Mouse (Mus musculus) retina, postnatal 1 day (tissue): Measurements from ENCODE around the gene Mettl27.
"Not testable (repeated sequence)": the region's sequence is repeated elsewhere in the genome, so short reads cannot be mapped to it uniquely, and the experiment has no call there.

Experiments used
- DNase-seq: peaks from one replicate; pipeline ENCODE4 v3.0.0-alpha.2; 2012

Mettl27 gene

DNA sequence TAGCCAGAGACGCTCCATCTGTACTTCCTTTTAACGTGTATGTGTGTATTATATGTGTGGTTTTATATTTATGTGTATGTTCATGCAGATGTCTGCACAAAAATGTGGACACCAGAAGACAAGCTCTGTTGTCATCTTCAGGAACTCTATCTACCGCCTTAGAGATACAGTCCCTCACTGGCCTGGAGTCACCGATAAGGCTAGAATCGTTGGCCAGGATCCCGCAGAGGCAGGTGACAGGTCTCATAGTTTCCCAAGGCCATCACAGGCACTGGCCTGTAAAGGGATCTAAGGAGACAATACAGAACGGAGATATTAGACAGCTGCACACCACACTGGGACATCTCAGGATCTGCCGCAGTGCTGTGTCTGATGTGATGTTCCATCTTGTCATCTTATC is 11.1 kb upstream of the Mettl27 start:
- DNase-seq, result no peak

DNA sequence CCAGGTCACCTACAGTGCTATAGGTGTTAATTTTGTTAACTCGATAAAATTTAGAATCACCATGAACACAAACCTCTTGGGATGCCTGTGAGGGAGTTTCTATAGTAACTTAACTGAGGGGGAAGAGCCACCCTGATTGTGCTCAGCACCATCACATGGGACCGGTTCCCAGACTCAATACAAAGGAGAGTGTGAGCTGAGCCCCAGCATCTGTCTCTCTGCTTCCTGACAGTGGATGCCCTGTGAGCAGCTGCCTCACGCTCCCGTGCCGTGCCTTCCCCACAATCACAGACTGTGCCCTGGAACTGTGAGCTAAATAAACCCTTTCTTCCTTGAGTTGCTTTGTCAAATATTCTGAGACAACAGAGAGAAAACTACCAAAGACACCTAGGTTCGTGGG is 9.0 kb upstream of the Mettl27 start:
- no peak for DNase-seq

DNA sequence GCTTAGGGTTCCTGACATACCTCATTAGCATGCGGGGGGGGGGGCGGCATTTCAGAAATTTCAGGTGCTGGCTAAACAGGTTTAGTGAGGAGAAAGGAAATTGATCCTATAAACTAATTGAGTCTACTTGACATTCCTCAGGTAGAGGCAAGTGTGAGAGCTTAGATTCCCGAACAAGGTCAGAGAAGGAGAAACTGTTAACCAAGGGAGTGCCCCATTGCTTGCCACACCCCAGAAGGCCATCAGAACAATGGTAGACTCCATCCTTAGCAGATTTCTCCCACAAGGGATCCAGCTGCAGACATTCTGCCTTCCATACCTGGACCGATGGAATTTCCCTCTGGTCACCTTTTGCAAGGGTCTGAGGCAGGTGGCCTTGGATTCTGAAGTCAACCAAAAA is 5.4 kb upstream of the Mettl27 start:
- DNase-seq, result no peak

DNA sequence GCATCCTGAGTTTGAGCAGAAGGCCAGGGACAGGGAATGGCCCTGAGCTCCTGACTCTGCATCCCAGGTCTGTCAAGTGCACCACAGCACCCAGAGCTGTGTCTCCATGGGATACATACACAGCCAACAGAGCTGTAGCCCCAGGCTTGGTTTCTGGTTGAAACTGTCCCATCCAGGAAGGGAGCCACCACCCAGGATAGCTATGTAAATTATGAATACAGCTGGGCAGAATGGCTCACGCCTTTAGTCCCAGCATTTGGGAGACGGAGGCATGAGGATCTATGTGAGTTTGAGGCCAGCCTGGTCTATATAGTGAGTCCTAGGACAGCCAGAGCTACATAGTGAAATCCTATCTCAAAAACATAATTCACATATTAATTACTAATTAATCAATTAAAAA is 2.2 kb upstream of the Mettl27 start:
- DNase-seq, result no peak

DNA sequence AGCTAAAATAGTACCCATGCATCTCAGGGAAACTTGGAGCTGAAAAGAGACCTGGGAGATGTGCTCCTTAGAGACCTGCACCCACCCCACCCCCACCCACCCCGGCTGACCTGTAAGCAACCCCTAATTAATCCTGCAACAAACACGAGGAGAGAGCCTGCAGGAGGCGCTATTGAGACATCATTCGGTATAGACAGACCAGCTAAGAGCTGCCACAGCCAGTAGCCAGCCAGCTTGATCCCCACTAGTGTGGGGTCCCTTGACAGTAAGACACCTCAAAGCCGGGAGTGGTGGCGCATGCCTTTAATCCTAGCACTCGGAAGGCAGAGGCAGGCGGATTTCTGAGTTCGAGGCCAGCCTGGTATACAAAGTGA is 722 bp downstream of the Mettl27 start:
- DNase-seq, result peak; percentile 83

DNA sequence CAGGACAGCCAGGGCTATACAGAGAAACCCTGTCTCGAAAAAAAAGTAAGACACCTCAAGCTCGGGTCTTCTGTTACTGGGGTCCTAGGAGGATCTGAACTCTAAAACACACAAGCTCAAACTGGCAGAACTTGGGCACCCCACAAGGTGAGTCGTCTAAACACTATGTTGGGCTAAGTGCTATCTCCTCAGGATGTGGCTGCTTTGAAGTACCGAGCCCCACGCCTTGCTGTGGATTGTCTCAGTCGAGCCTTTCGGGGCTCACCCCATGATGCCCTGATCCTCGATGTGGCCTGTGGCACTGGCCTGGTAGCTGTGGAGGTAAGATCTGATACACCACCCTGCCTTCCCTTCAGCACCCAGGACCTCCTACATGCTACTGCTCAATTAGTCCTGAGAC is 1.1 kb downstream of the Mettl27 start:
- DNase-seq, result no peak

DNA sequence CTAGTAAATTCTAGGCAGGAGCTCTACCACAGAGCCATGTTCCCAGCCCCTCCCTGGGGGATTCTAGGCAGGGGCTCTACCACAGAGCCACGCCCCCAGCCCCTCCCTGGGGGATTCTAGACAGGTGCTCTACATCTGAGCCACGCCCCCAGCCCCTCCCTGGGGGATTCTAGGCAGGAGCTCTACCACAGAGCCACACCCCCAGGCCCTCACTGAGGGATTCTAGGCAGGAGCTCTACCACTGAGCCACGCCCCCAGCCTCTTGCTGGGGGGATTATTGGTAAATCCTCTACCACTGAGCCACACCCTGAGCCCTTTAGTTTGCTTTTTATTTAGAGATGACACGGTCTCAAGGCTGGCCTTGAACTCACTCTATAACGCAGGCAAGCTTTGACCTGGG is 1.5 kb downstream of the Mettl27 start:
- DNase-seq, result not testable (repeated sequence)

DNA sequence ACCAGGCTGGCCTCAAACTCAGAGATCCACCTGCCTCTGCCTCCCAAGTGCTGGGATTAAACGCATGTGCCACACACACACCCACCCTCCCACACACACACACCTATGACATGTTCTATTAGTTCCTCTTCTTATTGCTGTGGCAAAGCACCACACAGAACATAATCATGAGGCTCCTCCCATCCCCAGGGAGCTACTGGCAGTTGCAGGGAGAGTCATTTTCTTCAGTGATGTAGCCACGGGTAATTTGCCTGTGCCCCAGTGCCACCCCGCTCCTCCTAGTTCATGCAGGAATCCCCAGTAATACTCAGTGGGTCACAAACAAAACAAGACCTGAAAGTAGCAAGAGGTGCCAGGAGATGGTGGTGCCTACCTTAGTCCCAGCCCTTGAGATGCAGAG is 2.5 kb downstream of the Mettl27 start:
- DNase-seq, result no peak

DNA sequence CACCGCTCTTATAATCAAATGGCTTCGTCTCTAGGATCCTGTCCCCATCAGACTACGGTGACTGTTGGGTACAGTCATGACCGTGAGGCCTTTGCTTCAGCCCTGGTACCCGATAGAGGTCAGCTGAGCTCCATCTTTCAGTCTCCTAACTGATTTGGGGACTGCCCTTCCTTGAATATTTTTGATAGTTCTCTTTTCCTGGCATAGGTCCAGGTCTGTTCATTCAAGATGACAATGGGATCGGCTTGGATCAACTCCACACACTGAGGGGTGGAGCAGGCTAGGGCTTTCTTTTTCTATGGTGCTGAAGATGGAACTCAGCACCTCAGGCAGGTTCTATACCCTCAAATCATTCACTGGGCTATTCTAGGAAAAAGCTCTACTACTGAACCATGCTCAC is 3.9 kb downstream of the Mettl27 start:
- DNase-seq, result no peak

DNA sequence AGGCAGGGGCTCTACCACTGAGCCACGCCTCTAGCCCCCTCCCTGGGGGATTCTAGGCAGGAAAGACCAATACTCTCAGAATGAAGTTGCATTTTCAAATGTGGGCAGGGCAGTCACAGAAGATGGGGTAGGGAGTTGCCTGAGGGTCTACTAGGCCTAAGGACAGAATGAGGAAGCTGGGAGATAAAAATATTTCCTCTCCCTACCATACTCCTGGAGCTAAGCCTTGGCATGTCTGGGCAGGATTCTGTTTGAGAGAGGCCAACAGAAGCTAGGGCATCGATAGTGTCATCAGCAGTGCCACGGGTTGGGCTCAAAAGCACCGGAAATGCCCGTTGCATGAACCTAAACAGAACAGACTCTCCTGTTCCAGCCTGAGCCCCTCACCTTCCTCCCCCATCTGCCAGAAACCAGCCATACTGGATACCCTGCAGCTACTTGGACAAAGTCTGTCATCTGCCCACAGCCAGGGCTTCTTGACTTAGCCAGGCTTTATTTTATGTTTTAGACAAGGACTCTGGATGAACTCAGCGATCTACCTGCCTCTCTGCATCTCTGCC is 4.5 kb downstream of the Mettl27 start:
- no peak for DNase-seq

DNA sequence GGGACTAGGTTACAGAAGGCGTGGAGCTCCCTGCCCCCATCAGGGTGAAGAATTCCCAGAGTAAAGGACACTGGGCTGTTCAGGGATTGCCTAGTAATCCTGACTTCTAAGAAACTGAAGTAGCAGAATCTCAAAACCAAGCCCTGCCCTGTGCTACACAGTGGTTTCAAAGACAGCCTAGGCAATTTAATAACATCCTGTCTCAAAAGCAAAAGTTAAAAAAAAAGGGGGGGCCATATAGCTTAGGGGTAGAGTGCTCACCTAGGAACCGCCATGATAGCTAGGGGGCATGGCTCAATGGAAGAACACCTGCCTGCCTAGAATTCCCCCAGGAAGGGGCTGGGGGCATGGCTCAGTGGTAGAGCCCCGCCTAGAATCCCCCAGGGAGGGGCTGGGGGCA is 6.9 kb downstream of the Mettl27 start:
- no peak for DNase-seq

DNA sequence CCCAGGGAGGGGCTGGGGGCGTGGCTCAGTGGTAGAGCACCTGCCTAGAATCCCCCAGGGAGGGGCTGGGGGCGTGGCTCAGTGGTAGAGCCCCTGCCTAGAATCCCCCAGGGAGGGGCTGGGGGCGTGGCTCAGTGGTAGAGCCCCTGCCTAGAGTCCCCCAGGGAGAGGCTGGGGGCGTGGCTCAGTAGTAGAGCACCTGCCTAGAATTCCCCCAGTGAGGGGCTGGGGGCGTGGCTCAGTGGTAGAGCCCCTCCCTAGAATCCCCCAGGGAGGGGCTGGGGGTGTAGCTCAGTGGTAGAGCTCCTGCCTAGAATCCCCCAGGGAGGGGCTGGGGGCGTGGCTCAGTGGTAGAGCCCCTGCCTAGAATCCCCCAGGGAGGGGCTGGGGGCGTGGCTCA is 7.4 kb downstream of the Mettl27 start:
- not testable (repeated sequence) for DNase-seq

DNA sequence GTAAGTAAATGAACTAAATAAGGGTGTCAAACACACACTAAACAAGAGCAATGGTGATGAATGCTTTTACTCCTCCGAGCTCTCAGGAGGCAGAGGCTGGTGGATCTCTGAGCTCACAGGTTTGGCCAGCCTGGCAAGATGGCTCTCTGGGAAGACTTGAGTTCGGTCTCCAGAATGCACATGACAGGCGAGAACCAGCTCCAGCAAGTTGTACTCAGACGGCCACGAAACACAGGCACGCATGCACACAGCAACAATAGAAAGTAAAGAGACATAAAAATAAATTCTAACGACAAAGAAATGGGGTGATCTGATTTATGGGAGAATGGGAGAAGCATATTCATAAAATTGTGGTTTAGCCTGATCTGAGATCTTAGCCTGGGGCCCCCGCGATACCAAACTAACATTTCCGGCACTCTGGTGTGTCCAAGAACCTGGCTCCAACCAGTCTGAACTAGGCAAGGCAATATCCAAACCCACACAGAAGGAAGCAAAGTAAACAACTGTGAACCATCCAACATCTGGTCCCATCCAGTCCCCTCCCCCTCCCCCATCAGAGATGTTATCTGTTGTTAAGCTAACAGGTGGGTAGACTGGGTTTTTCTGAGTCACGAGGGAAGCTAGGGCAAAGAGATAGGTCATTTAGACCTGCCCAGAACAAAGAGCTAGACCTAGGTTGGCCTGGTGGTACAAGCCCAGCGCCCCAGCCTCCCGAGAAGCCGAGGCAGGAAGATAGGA is 9.5 kb downstream of the Mettl27 start:
- no peak for DNase-seq

DNA sequence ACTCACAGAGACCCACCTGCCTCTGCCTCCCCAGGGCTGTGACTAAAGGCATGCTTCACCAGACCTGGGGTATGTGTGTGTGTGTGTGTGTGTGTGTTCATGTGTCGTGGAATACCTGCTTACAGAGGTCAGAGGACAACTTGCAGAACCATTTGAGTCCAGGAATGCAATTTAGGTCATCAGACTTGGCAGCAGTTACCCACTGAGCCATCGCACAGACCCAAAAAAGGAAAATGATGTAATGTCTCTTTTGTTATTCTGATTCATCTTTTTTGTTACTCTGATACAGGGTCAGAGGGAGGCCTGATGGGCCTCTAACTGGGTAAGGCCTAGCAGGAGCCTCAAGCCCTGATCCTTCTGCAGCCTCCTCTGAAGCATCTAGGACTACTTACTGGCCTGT is 10.6 kb downstream of the Mettl27 start:
- DNase-seq, result no peak

DNA sequence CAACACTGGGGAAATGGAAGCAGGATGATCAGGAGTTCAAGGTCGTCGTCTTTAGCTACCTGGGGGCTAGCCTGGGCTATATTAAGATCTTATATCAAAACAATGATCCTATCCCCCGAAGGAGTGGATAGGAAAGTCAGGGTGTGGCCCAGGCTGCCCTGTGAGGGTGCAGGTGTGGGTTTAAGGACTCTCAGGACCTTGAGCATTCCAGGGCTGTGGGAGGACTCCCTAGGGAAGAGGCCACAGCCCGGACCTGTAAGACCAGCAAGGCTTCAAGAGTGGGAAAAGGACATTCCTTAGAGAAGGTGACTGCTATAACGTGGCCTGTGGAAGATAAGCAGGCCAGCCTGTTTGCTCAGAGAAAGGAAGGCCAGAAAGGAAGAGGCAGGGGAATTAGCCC is 12.0 kb downstream of the Mettl27 start:
- no peak for DNase-seq

DNA sequence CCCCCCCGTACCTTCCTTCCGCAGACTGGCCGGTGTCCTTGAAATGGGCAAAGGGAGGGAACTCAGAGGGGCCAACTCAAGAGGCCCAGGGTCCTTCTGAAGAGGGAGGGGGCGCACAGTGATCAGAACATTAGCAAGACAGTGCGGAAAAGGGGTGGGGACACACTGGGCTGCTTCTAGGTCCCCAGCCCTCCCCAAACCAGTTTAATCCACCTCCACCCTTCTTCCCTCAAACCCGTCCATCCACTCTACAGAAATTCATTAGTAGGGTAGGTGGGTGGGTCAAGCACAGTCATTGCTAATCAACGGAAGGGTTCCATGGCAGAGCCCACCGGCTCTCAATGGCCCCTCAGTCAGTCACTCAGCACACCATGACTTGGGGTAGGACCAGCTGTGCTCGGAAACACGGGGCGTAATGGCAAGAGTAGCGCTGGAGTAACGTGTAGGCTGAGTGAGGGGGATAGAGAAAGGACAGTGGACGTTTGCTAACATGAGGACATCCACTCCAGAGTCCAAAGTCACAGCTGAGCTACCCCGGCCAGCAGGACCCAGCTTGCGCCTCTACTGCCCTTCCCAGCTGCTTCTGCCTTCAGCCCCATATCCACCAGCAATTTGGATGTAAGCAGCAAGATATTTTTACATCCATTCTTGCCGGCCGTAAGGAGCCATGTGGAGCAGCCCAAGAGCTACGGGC is 13.2 kb downstream of the Mettl27 start:
- no peak for DNase-seq

DNA sequence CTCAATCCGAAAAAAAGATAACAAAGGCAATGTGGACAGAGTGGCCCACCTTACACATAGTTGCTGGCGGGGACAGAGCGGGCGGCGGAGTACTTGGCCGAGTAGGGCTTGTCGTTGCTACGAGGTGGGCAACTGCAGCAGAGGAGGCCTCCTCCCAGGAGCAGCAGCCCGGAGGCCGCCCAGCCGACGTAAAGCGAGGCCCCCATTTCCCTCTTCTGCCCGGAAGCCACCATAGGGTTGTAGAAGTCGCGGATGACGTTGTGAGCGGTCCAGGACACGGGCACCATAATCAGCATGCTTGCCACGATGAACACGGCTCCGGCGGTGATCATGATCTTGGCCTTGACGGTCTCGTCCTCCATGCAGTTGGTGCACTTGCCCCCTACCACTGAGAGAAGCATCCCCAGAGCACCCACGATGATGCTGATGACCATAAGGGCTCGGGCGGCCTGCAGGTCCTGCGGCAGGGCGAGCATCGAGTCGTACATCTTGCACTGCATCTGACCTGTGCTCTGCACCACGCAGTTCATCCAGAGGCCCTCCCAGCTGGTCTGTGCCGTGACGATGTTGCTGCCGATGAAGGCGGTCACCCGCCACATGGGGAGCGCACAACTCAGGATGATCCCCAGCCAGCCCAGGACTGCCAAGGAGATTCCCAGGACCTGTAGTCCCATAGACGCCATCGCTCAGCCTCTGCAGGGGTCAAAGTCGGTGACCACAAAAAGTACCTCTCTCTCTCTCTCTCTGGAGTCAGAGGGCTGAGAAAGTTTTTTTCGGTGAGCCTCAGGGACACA is 14.1 kb downstream of the Mettl27 start:
- no peak for DNase-seq

DNA sequence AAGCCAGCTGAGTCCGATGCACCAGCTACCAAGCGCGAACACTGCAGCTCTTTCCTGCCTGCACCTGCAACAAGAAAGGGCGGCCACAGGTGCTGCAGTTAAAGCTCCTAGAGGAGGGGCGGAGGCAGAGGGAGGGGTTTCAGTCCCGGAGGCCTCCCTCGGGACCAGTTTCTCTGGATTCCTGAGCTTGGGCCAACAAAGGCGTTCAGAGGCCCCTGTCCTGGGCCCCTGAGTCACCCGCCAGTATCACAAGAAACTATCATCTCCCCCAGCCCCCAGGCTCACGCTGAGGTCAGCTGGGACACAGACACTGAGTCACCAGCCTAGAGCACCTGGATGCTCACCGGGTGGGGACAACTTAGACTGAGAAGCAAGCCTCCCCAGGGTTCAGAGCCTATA is 14.7 kb downstream of the Mettl27 start, which contains the start of gene Cldn4:
Gene Cldn4 (minus strand): TSS at position 78 of the 399 bp plus-strand sequence.
- no peak for DNase-seq

DNA sequence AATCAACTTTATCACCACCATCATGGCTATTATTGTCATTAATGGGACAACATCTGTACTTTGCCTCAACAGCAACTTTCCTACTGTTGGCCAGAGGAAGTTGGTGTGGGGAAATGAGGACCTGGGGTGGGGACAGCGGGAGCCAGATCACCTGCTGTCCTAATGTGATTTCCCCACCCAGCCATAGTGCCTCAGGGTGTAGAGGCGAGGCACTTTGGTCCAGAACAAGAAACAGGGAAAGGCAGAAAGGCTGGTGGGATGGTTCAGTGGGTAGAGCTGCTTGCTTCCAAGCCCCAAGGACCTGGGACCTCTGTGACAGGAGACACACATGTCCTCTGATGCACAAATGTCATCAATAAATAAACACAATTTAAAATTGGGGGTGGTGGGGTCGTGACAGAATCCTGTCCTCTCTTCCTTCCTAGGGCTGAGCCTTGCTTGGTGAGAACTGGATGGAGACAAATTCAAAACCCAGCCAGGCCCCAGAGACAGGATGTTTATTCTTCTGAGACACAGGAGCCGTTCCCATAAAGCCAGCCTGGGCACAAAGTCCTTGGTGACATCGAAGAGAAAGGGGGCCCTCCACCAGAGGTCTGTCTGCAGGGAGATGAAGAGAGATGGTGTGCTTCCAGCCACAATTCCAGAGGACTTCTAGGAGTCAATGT is 15.4 kb downstream of the Mettl27 start:
- no peak for DNase-seq

DNA sequence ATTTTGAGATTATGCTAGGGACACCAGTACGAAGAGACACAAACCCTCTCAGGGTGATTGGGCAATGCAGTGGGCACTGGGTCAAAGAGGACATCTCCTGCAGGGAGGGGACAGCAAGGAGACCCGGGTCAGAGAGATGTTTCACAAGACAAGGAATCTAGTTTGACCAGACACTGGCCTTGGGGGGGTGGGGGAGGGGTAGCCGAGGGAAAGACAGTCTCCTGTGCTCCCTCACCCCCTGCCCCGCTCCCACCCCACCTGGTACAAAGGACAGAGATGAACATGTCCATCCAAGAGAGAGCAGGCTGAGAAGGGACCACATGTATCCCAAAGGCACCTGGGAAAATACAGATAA is 15.9 kb downstream of the Mettl27 start:
- DNase-seq, result no peak

DNA sequence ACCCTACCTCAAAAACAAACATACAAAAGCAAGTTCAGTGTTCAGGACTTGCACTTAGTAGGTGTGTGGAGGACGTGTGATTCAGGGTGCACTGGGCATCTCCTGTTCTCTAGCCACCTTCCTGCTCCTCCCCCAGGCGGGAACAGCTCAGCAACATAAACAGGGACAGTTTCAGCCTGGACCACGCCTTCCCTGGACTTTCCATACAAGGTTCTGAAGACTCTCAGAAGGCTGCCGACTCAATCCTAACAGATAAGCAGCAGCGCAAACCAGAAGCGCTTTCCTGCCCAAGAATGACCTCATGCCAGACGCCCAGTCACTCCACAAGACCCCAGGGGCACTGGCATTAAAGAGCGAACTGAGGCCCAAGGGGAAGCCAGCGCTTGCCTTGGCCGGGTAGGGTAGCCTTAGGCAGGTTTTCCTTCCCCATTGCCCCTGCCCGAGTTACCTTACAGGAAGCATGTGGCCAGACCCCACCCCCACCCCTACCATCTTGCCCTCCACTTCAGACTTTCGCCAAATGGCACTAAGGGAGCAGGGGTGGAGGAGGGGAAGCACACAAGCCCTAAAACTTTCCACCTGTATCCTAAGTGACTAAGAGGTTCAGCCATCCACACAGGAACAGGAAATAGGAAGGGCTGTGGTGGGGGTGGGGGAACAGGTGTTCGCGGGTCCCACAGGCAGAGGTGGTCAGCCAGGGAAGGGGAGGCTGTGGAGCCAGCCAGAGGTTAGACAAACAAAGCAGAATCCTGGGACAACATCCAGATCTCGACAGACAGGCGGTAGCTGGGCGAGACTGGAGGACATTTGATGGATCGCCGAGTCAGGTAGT is 19.1 kb downstream of the Mettl27 start:
- DNase-seq, result no peak

DNA sequence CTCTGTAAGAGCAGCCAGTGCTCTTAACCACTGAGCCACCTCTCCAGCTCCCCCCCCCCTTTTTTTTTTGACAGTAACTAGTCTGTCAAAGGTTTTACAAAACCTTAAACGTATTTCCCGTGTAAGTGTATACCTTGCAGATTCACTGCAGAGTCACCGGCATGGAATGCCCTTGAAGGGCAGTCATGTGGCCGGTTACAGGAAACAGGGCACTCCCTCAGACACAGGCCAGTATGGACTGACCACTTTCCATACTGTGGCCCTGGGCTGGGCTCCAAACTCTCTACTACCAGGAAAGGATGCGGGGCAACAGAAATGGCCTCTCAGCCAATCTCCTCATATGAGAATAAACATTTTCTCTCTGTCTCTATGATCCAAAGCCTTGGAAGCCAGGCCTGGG is 23.3 kb downstream of the Mettl27 start:
- no peak for DNase-seq
